Mouse (Mus musculus) thymus, adult 2 months (tissue): ENCODE results near the gene Alox12b. TPM values are rescaled to one million over a fixed set of nuclear protein-coding genes. Genes with fewer than 3 reads are reported as not detected.

Experiments used
- DNase-seq: peaks from one replicate; pipeline ENCODE4 v3.0.0; 2021
- H3K27ac ChIP-seq: fragments of 200-500 bp; 2 replicates; pipeline ENCODE4 v1.5.1; 2012; ENCODE audit warnings: low read length, control low read depth; ENCODE audit not compliant: control insufficient read depth, insufficient read depth
- H3K27me3 ChIP-seq: fragments of 200-500 bp; 2 replicates; pipeline ENCODE4 v1.6.1; 2012; ENCODE audit warnings: mild to moderate bottlenecking, low read length, moderate library complexity, mixed read lengths; ENCODE audit not compliant: control insufficient read depth, insufficient read depth
- H3K36me3 ChIP-seq: fragments of 200-500 bp; 2 replicates; pipeline ENCODE4 v1.6.1; 2012; ENCODE audit warnings: mild to moderate bottlenecking, low read length, moderate library complexity; ENCODE audit not compliant: control insufficient read depth, insufficient read depth
- H3K4me1 ChIP-seq: fragments of 200-500 bp; replicated peaks from 2 replicates; pipeline ENCODE4 v1.6.1; 2012; ENCODE audit warnings: low read length; ENCODE audit not compliant: control insufficient read depth, insufficient read depth
- H3K4me3 ChIP-seq: fragments of 200-500 bp; 2 replicates; pipeline ENCODE4 v1.5.1; 2012; ENCODE audit warnings: mild to moderate bottlenecking, low read length, control low read depth, moderate library complexity; ENCODE audit not compliant: control insufficient read depth, insufficient read depth
- CTCF ChIP-seq: fragments of 200-500 bp; IDR thresholded peaks from 2 replicates; pipeline ENCODE4 v1.5.1; 2012; ENCODE audit warnings: mild to moderate bottlenecking, control low read depth, low read length, moderate library complexity, borderline replicate concordance; ENCODE audit not compliant: control insufficient read depth, poor library complexity, insufficient read depth; ENCODE audit errors: extremely low read depth
- POLR2A ChIP-seq: fragments of 200-500 bp; IDR thresholded peaks from 2 replicates; pipeline ENCODE4 v1.6.1; 2012; ENCODE audit warnings: mild to moderate bottlenecking, low read length, control low read depth, moderate library complexity; ENCODE audit not compliant: control insufficient read depth, poor library complexity, insufficient read depth; ENCODE audit errors: extremely low read depth
- whole genome bisulfite sequencing: fragments of 180-500 bp; shearing (Covaris S2); methylation state at CpG from one replicate; pipeline ENCODE4 v1.1.7; 2018; 5-methylcytosine and 5-hydroxymethylcytosine counted together
- polyA plus RNA-seq: library from polyadenylated mRNA; depleted of rRNA; stranded (reverse); fragments of >200 nt; gene quantifications from 2 replicates; pipeline ENCODE4 v1.2.3, GENCODE M21; 2012

Gene Alox12b
- polyA plus RNA-seq, 1 experiment: 1.00 TPM

- TF ChIP-seq POLR2A: no peak
- TF ChIP-seq CTCF: no peak
- H3K27me3 ChIP-seq: peaks cover 13% of the 10 kb centered on the region
- H3K4me1 ChIP-seq: peaks cover 44% of the 10 kb centered on the region
- no peaks in the 10 kb centered on the region for H3K36me3 ChIP-seq
- peak; percentile 83 for DNase-seq
- 2% methylated on average over 29 of the region's 29 CpGs for WGBS
- peak overlapping the region; percentile 77 for H3K4me3 ChIP-seq
- no peak overlapping the region; the same call in 1 of the 2 replicates for H3K27ac ChIP-seq
Observed at GRCm38 (mm10) chr11:69123056-69123692, 33.6 kb upstream of the Alox12b start.

DNA sequence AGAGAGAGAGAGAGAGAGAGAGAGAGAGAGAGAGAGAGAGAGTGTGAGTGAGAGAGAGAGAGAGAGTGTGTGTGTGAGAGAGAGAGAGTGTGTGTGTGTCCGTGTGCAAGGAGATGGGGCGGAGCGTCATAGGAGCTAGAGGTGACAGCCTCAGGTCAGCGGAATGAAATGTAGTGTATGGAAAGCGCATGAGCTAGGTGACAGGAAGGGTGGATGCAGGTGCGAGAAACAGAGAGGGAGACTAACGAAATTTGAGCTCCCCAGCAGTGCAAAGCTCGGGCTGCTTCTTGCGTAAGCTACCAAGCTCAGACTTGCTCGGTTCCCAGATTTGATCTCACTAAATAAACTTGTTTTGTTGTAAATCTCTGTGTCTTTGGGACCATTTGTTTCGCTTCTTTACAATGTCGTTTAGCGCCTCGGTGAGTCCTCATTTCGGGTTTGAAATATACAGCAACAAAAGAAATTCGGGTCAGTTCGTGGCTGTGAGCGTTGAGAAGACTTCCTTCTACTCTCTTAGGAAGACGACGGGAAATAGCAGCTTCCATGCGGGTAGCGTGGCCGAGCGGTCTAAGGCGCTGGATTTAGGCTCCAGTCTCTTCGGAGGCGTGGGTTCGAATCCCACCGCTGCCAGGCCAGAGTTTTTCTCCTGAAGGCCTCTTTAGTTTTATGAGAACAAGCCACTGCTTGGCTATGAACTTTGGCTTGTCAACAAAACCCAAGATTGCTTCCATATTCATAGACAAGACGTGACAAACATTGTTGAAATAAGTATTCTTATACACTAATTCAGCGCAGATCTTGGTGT lies 32.9 kb upstream of the Alox12b start:
- peak; percentile 78 for DNase-seq
- WGBS: under 1% methylated on average over 31 of the region's 31 CpGs

GRCm38 (mm10) chr11:69124498-69124847 lies 32.3 kb upstream of the Alox12b start:
- peak; percentile 64 for DNase-seq
- H3K27me3 ChIP-seq: peaks cover 13% of the 10 kb centered on the region
- 0% methylated on average over 3 of the region's 3 CpGs for WGBS
- no peak overlapping the region for H3K27ac ChIP-seq
- H3K4me1 ChIP-seq: peaks cover 36% of the 10 kb centered on the region
- no peak for TF ChIP-seq CTCF
- H3K4me3 ChIP-seq: no peak overlapping the region
- no peaks in the 10 kb centered on the region for H3K36me3 ChIP-seq

More for the DNA sequence above, 32.9 kb upstream of the Alox12b start:
- H3K36me3 ChIP-seq: no peaks in the 10 kb centered on the region
- no peak for TF ChIP-seq POLR2A
- no peak for TF ChIP-seq CTCF
- H3K4me3 ChIP-seq: peak overlapping the region; percentile 77
- H3K27ac ChIP-seq: peak overlapping the region; percentile 49
- peaks cover 40% of the 10 kb centered on the region for H3K4me1 ChIP-seq
- H3K27me3 ChIP-seq: peaks cover 13% of the 10 kb centered on the region

- Histone ChIP-seq H3K36me3 (no peaks in the 10 kb centered on the region), H3K27me3 (peaks cover 13% of the 10 kb centered on the region), H3K27ac (peak overlapping the region; percentile 74), H3K4me1 (peaks cover 33% of the 10 kb centered on the region), H3K4me3 (peak overlapping the region; percentile 67)
- DNase-seq: peak; percentile 80
- under 1% methylated on average over 24 of the region's 24 CpGs for WGBS
- TF ChIP-seq POLR2A (no peak), CTCF (no peak)
Observed at GRCm38 (mm10) chr11:69125041-69125851, 31.5 kb upstream of the Alox12b start.

DNA sequence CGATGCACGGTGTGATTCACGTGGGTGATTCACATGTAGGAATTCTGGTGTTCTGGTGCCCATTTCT lies 31.1 kb upstream of the Alox12b start, which contains the start of gene Aloxe3:
Gene Aloxe3 (plus strand): TSS at position 45 of the 67 bp plus-strand sequence.
- peak within 1 kb of the TSS; percentile 74 for H3K27ac ChIP-seq
- H3K4me1 ChIP-seq: peaks cover 29% of the 10 kb centered on the region
- peaks cover 13% of the 10 kb centered on the region for H3K27me3 ChIP-seq
- H3K4me3 ChIP-seq: peak within 1 kb of the TSS; percentile 67
- no peak for TF ChIP-seq CTCF
- no peak for TF ChIP-seq POLR2A
- DNase-seq: no peak
- no peaks in the 10 kb centered on the region for H3K36me3 ChIP-seq
- 0% methylated on average over 3 of the region's 3 CpGs for WGBS

DNA sequence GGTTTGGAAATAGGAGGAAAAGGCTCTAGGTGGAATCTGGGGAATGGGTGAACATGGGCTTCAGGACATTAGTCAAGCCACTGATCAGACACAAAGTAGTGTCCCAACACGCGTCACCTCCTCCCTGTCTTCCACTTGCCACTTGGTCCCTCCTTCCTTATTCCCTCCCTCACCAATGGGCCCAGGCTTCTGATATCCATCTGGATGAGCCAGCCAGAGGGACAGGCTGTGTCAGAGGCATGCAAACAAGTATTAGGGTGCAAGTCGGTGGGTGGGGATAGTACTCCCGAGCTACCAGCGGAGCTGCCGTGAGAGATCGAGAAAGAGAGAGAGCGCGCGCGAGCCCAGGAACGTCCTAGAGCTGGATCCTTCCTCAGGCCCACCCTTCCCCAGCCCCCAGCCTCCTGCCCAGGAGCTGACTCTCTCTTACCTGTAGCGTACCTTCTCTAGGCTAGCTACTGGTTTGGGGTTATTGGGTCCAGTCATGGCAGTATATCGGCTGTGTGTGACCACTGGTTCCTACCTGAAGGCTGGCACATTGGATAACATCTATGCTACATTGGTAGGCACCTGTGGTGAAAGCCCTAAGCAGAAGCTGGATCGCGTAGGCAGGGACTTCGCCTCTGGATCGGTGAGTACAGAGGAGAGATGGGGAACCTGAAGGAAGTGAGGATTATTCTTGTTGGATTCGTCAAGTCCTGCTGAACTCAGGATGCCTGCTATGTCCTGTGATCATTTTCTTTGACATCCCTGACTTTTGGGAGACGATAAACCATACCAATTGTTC lies 30.7 kb upstream of the Alox12b start:
- no peak overlapping the region for H3K27ac ChIP-seq
- peak overlapping the region; percentile 67 for H3K4me3 ChIP-seq
- peaks cover 25% of the 10 kb centered on the region for H3K4me1 ChIP-seq
- TF ChIP-seq CTCF: no peak
- TF ChIP-seq POLR2A: no peak
- H3K27me3 ChIP-seq: peaks cover 10% of the 10 kb centered on the region
- no peaks in the 10 kb centered on the region for H3K36me3 ChIP-seq
- 10% methylated on average over 20 of the region's 20 CpGs for WGBS
- no peak for DNase-seq

GRCm38 (mm10) chr11:69126706-69127095 lies 30.1 kb upstream of the Alox12b start:
- 77% methylated on average over 2 of the region's 2 CpGs for WGBS
- H3K36me3 ChIP-seq: no peaks in the 10 kb centered on the region
- TF ChIP-seq CTCF (no peak), POLR2A (no peak)
- H3K4me3 ChIP-seq: no peak overlapping the region
- peaks cover 6% of the 10 kb centered on the region for H3K27me3 ChIP-seq
- no peak for DNase-seq
- peaks cover 19% of the 10 kb centered on the region for H3K4me1 ChIP-seq
- no peak overlapping the region for H3K27ac ChIP-seq
